Mouse (Mus musculus): Measurements from ENCODE around the gene Tbc1d8. TPM values are rescaled to one million over a fixed set of nuclear protein-coding genes. Genes with fewer than 3 reads are reported as not detected.

The Tbc1d8 gene
- polyA plus RNA-seq, 1 experiment from 2014 or later, result 5.0 TPM

GRCm38 (mm10) chr1:39379021-39379420, 99.5 kb downstream of the Tbc1d8 start:
- Histone ChIP-seq H3K27me3 (no peaks in the 10 kb centered on the region), H3K4me2 (no peak overlapping the region), H3K36me3 (replicated peaks) (peaks cover 44% of the 10 kb centered on the region), H3K9ac (no peak overlapping the region), H3K9me3 (replicated peaks) (no peaks in the 10 kb centered on the region), H3K4me3 (replicated peaks) (no peak overlapping the region), H3K27ac (replicated peaks) (no peak overlapping the region), H3K4me1 (replicated peaks) (0 out of 2 replicates have a peak, but pooled peaks cover 4% of the 10 kb centered on the region)
- no peak for ATAC-seq (ENCODE audit: insufficient read depth)
- WGBS (ENCODE audit: insufficient replicate concordance), result 17% methylated on average over 5 of the region's 5 CpGs

GRCm38 (mm10) chr1:39378540-39378939, 100.0 kb downstream of the Tbc1d8 start:
- no peak for ATAC-seq (ENCODE audit: insufficient read depth)

GRCm38 (mm10) chr1:39376726-39377240, 101.8 kb downstream of the Tbc1d8 start:
- H3K9ac ChIP-seq, result no peak overlapping the region
- H3K27me3 ChIP-seq, result no peaks in the 10 kb centered on the region
- 0 out of 2 replicates have a peak, but pooled peaks cover 7% of the 10 kb centered on the region for H3K4me1 ChIP-seq (replicated peaks)
- no peak overlapping the region for H3K27ac ChIP-seq (replicated peaks)
- no peak overlapping the region for H3K4me2 ChIP-seq
- no peak for ATAC-seq (ENCODE audit: insufficient read depth)
- H3K36me3 ChIP-seq (replicated peaks), result peaks cover 64% of the 10 kb centered on the region
- 87% methylated on average over 9 of the region's 9 CpGs for WGBS (ENCODE audit: insufficient replicate concordance)
- H3K4me3 ChIP-seq (replicated peaks), result no peak overlapping the region
- no peaks in the 10 kb centered on the region for H3K9me3 ChIP-seq (replicated peaks)

More at GRCm38 (mm10) chr1:39378540-39378939, 100.0 kb downstream of the Tbc1d8 start:
- no peak overlapping the region for H3K9ac ChIP-seq
- no peak overlapping the region for H3K27ac ChIP-seq (replicated peaks)
- H3K9me3 ChIP-seq (replicated peaks), result no peaks in the 10 kb centered on the region
- peaks cover 47% of the 10 kb centered on the region for H3K36me3 ChIP-seq (replicated peaks)
- 72% methylated on average over 1 of the region's 1 CpGs for WGBS (ENCODE audit: insufficient replicate concordance)
- no peak overlapping the region for H3K4me3 ChIP-seq (replicated peaks)
- no peaks in the 10 kb centered on the region for H3K27me3 ChIP-seq
- H3K4me1 ChIP-seq (replicated peaks), result 0 out of 2 replicates have a peak, but pooled peaks cover 4% of the 10 kb centered on the region
- H3K4me2 ChIP-seq, result no peak overlapping the region

GRCm38 (mm10) chr1:39376121-39376520, 102.4 kb downstream of the Tbc1d8 start:
- Histone ChIP-seq H3K36me3 (replicated peaks) (peaks cover 68% of the 10 kb centered on the region), H3K9me3 (replicated peaks) (no peaks in the 10 kb centered on the region), H3K4me1 (replicated peaks) (0 out of 2 replicates have a peak, but pooled peaks cover 7% of the 10 kb centered on the region), H3K4me2 (no peak overlapping the region), H3K9ac (no peak overlapping the region), H3K27me3 (no peaks in the 10 kb centered on the region), H3K4me3 (replicated peaks) (no peak overlapping the region), H3K27ac (replicated peaks) (no peak overlapping the region)
- ATAC-seq (ENCODE audit: insufficient read depth), result no peak
- 78% methylated on average over 7 of the region's 7 CpGs for WGBS (ENCODE audit: insufficient replicate concordance)

GRCm38 (mm10) chr1:39374231-39374809, 104.2 kb downstream of the Tbc1d8 start:
- H3K4me1 ChIP-seq (replicated peaks), result peaks cover 22% of the 10 kb centered on the region
- no peak overlapping the region for H3K4me2 ChIP-seq
- no peak for ATAC-seq (ENCODE audit: insufficient read depth)
- no peaks in the 10 kb centered on the region for H3K27me3 ChIP-seq
- H3K36me3 ChIP-seq (replicated peaks), result peaks cover 80% of the 10 kb centered on the region
- H3K9me3 ChIP-seq (replicated peaks), result no peaks in the 10 kb centered on the region
- H3K9ac ChIP-seq, result no peak overlapping the region
- 68% methylated on average over 5 of the region's 5 CpGs for WGBS (ENCODE audit: insufficient replicate concordance)
- no peak overlapping the region for H3K27ac ChIP-seq (replicated peaks)
- no peak overlapping the region for H3K4me3 ChIP-seq (replicated peaks)

- no peak for ATAC-seq (ENCODE audit: insufficient read depth)
- Histone ChIP-seq H3K27ac (replicated peaks) (no peak overlapping the region), H3K27me3 (no peaks in the 10 kb centered on the region), H3K9ac (no peak overlapping the region), H3K36me3 (replicated peaks) (peaks cover 80% of the 10 kb centered on the region), H3K4me2 (no peak overlapping the region), H3K4me1 (replicated peaks) (peaks cover 27% of the 10 kb centered on the region), H3K4me3 (replicated peaks) (no peak overlapping the region), H3K9me3 (replicated peaks) (no peaks in the 10 kb centered on the region)
- WGBS (ENCODE audit: insufficient replicate concordance), result 58% methylated on average over 4 of the region's 4 CpGs
These were observed 105.2 kb downstream of the Tbc1d8 start for GRCm38 (mm10) chr1:39373378-39373777.

- Histone ChIP-seq H3K9me3 (replicated peaks) (no peaks in the 10 kb centered on the region), H3K4me3 (replicated peaks) (no peak overlapping the region), H3K27me3 (no peaks in the 10 kb centered on the region), H3K9ac (no peak overlapping the region), H3K4me2 (no peak overlapping the region), H3K4me1 (replicated peaks) (peaks cover 30% of the 10 kb centered on the region), H3K36me3 (replicated peaks) (peaks cover 77% of the 10 kb centered on the region), H3K27ac (replicated peaks) (no peak overlapping the region)
- no peak for ATAC-seq (ENCODE audit: insufficient read depth)
- 69% methylated on average over 8 of the region's 8 CpGs for WGBS (ENCODE audit: insufficient replicate concordance)
These were observed 106.2 kb downstream of the Tbc1d8 start for GRCm38 (mm10) chr1:39372220-39372843.

GRCm38 (mm10) chr1:39370431-39370830, 108.1 kb downstream of the Tbc1d8 start:
- peaks cover 4% of the 10 kb centered on the region; the same call in 1 of the 2 replicates for H3K27me3 ChIP-seq
- peaks cover 62% of the 10 kb centered on the region for H3K36me3 ChIP-seq (replicated peaks)
- no peak overlapping the region for H3K27ac ChIP-seq (replicated peaks)
- no peaks in the 10 kb centered on the region for H3K9me3 ChIP-seq (replicated peaks)
- no peak overlapping the region for H3K4me3 ChIP-seq (replicated peaks)
- no peak overlapping the region for H3K9ac ChIP-seq
- no peak for ATAC-seq (ENCODE audit: insufficient read depth)
- peaks cover 36% of the 10 kb centered on the region for H3K4me1 ChIP-seq (replicated peaks)
- WGBS (ENCODE audit: insufficient replicate concordance), result 28% methylated on average over 6 of the region's 6 CpGs
- H3K4me2 ChIP-seq, result peak overlapping the region; percentile 80; the same call in 1 of the 2 replicates

- Histone ChIP-seq H3K4me3 (replicated peaks) (peak overlapping the region; percentile 87), H3K4me2 (peak overlapping the region; percentile 80), H3K4me1 (replicated peaks) (peaks cover 36% of the 10 kb centered on the region), H3K9ac (peak overlapping the region; percentile 92), H3K27me3 (peaks cover 4% of the 10 kb centered on the region; the same call in 1 of the 2 replicates), H3K27ac (replicated peaks) (peak overlapping the region; percentile 82), H3K9me3 (replicated peaks) (no peaks in the 10 kb centered on the region), H3K36me3 (replicated peaks) (peaks cover 45% of the 10 kb centered on the region)
- under 1% methylated on average over 34 of the region's 34 CpGs for WGBS (ENCODE audit: insufficient replicate concordance)
- ATAC-seq (ENCODE audit: insufficient read depth), result peak; percentile 11
These were observed 110.2 kb downstream of the Tbc1d8 start for GRCm38 (mm10) chr1:39368267-39368841.

GRCm38 (mm10) chr1:39367601-39368266, 110.8 kb downstream of the Tbc1d8 start, which contains the start of gene Rpl31:
Gene Rpl31, plus strand, starts transcription at chr1:39367842.
- Histone ChIP-seq H3K27me3 (peaks cover 4% of the 10 kb centered on the region; the same call in 1 of the 2 replicates), H3K9me3 (replicated peaks) (no peaks in the 10 kb centered on the region), H3K4me1 (replicated peaks) (peaks cover 36% of the 10 kb centered on the region), H3K36me3 (replicated peaks) (peaks cover 39% of the 10 kb centered on the region), H3K4me3 (replicated peaks) (peak within 1 kb of the TSS; percentile 87), H3K27ac (replicated peaks) (peak within 1 kb of the TSS; percentile 82), H3K9ac (peak within 1 kb of the TSS; percentile 92), H3K4me2 (peak within 1 kb of the TSS; percentile 80)
- peak; percentile 99 for ATAC-seq (ENCODE audit: insufficient read depth)
- WGBS (ENCODE audit: insufficient replicate concordance), result under 1% methylated on average over 61 of the region's 62 CpGs
